Mouse (Mus musculus): ENCODE data around the gene Slc35f1. TPM values are rescaled to one million over a fixed set of nuclear protein-coding genes. Genes with fewer than 3 reads are reported as not detected.

Gene Slc35f1
- polyA plus RNA-seq, 1 experiment from 2014 or later = 29.6 TPM

GRCm38 (mm10) chr10:53150321-53150720 lies 460.0 kb downstream of the Slc35f1 start:
- WGBS = 73% methylated on average over 2 of the region's 2 CpGs
- H3K36me3 ChIP-seq (replicated peaks) = no peaks in the 10 kb centered on the region
- ATAC-seq (ENCODE audit: low FRiP score) = no peak

DNA sequence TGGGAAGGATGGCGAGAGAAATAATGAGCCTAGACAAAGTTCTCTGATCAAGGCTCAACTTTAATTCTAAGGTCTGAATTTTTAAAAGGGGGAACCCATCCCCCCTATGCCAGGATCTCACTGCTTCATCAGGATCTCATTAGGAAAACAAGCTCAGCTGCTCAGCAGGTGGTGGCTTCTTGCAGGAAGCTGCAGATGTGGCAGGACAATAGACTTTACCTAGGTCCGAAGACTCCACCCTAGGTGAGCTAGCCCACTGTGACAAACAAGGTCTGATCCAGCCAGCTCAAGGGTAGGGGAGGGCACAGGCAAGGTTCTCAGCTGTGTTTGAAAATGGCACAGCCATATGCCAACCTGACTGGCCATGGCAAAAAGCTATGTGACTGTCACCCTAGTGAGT lies 460.6 kb downstream of the Slc35f1 start:
- no peak for ATAC-seq (ENCODE audit: low FRiP score)
- Histone ChIP-seq H3K9me3 (no peaks in the 10 kb centered on the region), H3K27ac (no peak overlapping the region), H3K27me3 (no peaks in the 10 kb centered on the region), H3K4me3 (replicated peaks) (no peak overlapping the region), H3K4me1 (no peaks in the 10 kb centered on the region), H3K36me3 (replicated peaks) (no peaks in the 10 kb centered on the region), H3K4me2 (no peak overlapping the region), H3K9ac (no peak overlapping the region)
- 58% methylated on average over 2 of the region's 2 CpGs for WGBS

More at GRCm38 (mm10) chr10:53150321-53150720, 460.0 kb downstream of the Slc35f1 start:
- H3K27me3 ChIP-seq = no peaks in the 10 kb centered on the region
- no peak overlapping the region for H3K27ac ChIP-seq
- H3K4me1 ChIP-seq = no peaks in the 10 kb centered on the region
- no peak overlapping the region for H3K4me3 ChIP-seq (replicated peaks)
- H3K9ac ChIP-seq = no peak overlapping the region
- no peaks in the 10 kb centered on the region for H3K9me3 ChIP-seq
- no peak overlapping the region for H3K4me2 ChIP-seq

- WGBS = 71% methylated on average over 7 of the region's 7 CpGs
- no peak for ATAC-seq (ENCODE audit: low FRiP score)
Measured at GRCm38 (mm10) chr10:53156374-53156773, 466.0 kb downstream of the Slc35f1 start.

GRCm38 (mm10) chr10:53157740-53158139 lies 467.4 kb downstream of the Slc35f1 start:
- Histone ChIP-seq H3K27ac (no peak overlapping the region), H3K9me3 (no peaks in the 10 kb centered on the region), H3K27me3 (no peaks in the 10 kb centered on the region), H3K4me1 (no peaks in the 10 kb centered on the region), H3K9ac (no peak overlapping the region), H3K4me3 (replicated peaks) (no peak overlapping the region), H3K36me3 (replicated peaks) (no peaks in the 10 kb centered on the region), H3K4me2 (no peak overlapping the region)
- 84% methylated on average over 2 of the region's 2 CpGs for WGBS
- ATAC-seq (ENCODE audit: low FRiP score) = no peak

More at GRCm38 (mm10) chr10:53156374-53156773, 466.0 kb downstream of the Slc35f1 start:
- H3K9me3 ChIP-seq = no peaks in the 10 kb centered on the region
- no peak overlapping the region for H3K4me3 ChIP-seq (replicated peaks)
- H3K4me2 ChIP-seq = no peak overlapping the region
- H3K27me3 ChIP-seq = no peaks in the 10 kb centered on the region
- no peak overlapping the region for H3K27ac ChIP-seq
- no peaks in the 10 kb centered on the region for H3K4me1 ChIP-seq
- no peaks in the 10 kb centered on the region for H3K36me3 ChIP-seq (replicated peaks)
- H3K9ac ChIP-seq = no peak overlapping the region
